In genomic region chr7:129671675-129672651, GRCm38 (mm10) we compare ENCODE assay signal across 25 mouse cellular contexts.
A peak's percentile ranks its signal among the peaks of the same experiment; 100 is the strongest.
DNase-seq lines count a peak whose midpoint lies in the region; ATAC-seq and TF ChIP-seq lines count a peak whose summit lies in the region.
"Had no signal": no experiment of that assay in that cellular context is flagged by ENCODE, and none has a peak within 500 bp of the region (broad histone marks: within the 10 kb centered on the region; RNA-seq: fewer than 3 reads in every experiment).

No protein-coding gene starts in this region.

- H3K4me1 ChIP-seq in embryonic facial prominence, embryonic 14.5 days (ENCODE audit: control insufficient read depth, insufficient read depth, low read length): no peaks in the 10 kb centered on the region
- H3K4me1 ChIP-seq in stomach, embryonic 14.5 days (ENCODE audit: control insufficient read depth, insufficient read depth, low read length): 0 out of 2 replicates have a peak, but pooled peaks cover 6% of the 10 kb centered on the region
- no peaks in the 10 kb centered on the region for H3K4me1 ChIP-seq in liver, postnatal 0 days (ENCODE audit: insufficient read depth)
- H3K4me1 ChIP-seq: limb, embryonic 15.5 days had no signal

- WGBS in embryonic facial prominence, embryonic 14.5 days: 74% methylated on average over 18 of the region's 18 CpGs
- 44% methylated on average over 18 of the region's 18 CpGs for WGBS in stomach, embryonic 14.5 days
- 70% methylated on average over 18 of the region's 18 CpGs for WGBS in liver, postnatal 0 days (ENCODE audit: insufficient replicate concordance)

- no peak overlapping the region for H3K9ac ChIP-seq in embryonic facial prominence, embryonic 14.5 days (ENCODE audit: low read depth, low read length)
- no peak overlapping the region for H3K9ac ChIP-seq in stomach, embryonic 14.5 days (replicated peaks; ENCODE audit: low read depth, low read length)
- no peak overlapping the region for H3K9ac ChIP-seq in liver, postnatal 0 days (replicated peaks)
- H3K9ac ChIP-seq: forebrain, embryonic 13.5 days; limb, embryonic 15.5 days; liver, embryonic 14.5 days had no signal

- no peak overlapping the region for H3K4me2 ChIP-seq in embryonic facial prominence, embryonic 14.5 days (ENCODE audit: low read depth, low read length)
- no peak overlapping the region for H3K4me2 ChIP-seq in stomach, embryonic 14.5 days (replicated peaks; ENCODE audit: low read depth, low read length)
- H3K4me2 ChIP-seq in liver, postnatal 0 days (ENCODE audit: low read depth, low read length): no peak overlapping the region
- H3K4me2 ChIP-seq: forebrain, embryonic 13.5 days; heart, embryonic 11.5 days; limb, embryonic 15.5 days had no signal

- no peak overlapping the region for H3K4me3 ChIP-seq in embryonic facial prominence, embryonic 14.5 days (ENCODE audit: low read depth, low read length)
- no peak overlapping the region for H3K4me3 ChIP-seq in stomach, embryonic 14.5 days (ENCODE audit: low read depth, low read length)
- H3K4me3 ChIP-seq in liver, postnatal 0 days (ENCODE audit: low read depth, low read length): no peak overlapping the region
- H3K4me3 ChIP-seq: erythroblast, embryonic 14.5 days; forebrain, embryonic 13.5 days; hindbrain, embryonic 10.5 days; limb, embryonic 15.5 days had no signal

- no peaks in the 10 kb centered on the region for H3K36me3 ChIP-seq in embryonic facial prominence, embryonic 14.5 days (ENCODE audit: control insufficient read depth, insufficient read depth, low read length)
- H3K36me3 ChIP-seq in stomach, embryonic 14.5 days (ENCODE audit: control insufficient read depth, insufficient read depth, low read length): no peaks in the 10 kb centered on the region
- H3K36me3 ChIP-seq in liver, postnatal 0 days (replicated peaks; ENCODE audit: insufficient read depth, low read length): no peaks in the 10 kb centered on the region
- H3K36me3 ChIP-seq: hindbrain, embryonic 10.5 days; limb, embryonic 15.5 days had no signal

- DNase-seq in embryonic facial prominence, embryonic 14.5 days (ENCODE audit: low spot score): peak; percentile 80
- peak; percentile 52 for DNase-seq in lung, postnatal 14 days
- DNase-seq in adipocyte (ENCODE audit: low spot score): no peak
- DNase-seq in urinary bladder, postnatal 36 days (ENCODE audit: low spot score in 2 of 2): no peak
- no peak for DNase-seq in liver, postnatal 0 days
- DNase-seq in layer of hippocampus, adult 11-12 months (ENCODE audit: low spot score): no peak
- DNase-seq: adrenal gland, adult 8-10 months; cerebellum, adult 8-10 months; cerebellum, postnatal 36 days; heart, postnatal 10 days; kidney, adult 9 months; kidney, postnatal 14 days; right cerebral cortex, adult 18-20 months; right cerebral cortex, postnatal 4 days; thymus, postnatal 14 days had no signal

- no peak for TF ChIP-seq EP300 in liver, postnatal 0 days (IDR thresholded peaks at IDR 0.05; ENCODE audit: low read depth)

- ATAC-seq in embryonic facial prominence, embryonic 14.5 days (ENCODE audit: low read depth): peak; percentile 89; the same call in 1 of the 2 replicates
- peak; percentile 62 for ATAC-seq in granulocyte monocyte progenitor cell, adult 5-6 weeks (replicated peaks; ENCODE audit: poor library complexity, severe bottlenecking)
- ATAC-seq in stomach, embryonic 14.5 days (ENCODE audit: insufficient number of reproducible peaks, insufficient read depth, low FRiP score, low read depth): peak; percentile 78
- ATAC-seq in liver, postnatal 0 days: no peak
- ATAC-seq: forebrain, embryonic 13.5 days; hindbrain, postnatal 0 days; intestine, embryonic 16.5 days had no signal

- no peak for TF ChIP-seq CTCF in liver, postnatal 0 days (IDR thresholded peaks at IDR 0.05; ENCODE audit: low read depth)

- no peaks in the 10 kb centered on the region for H3K27me3 ChIP-seq in embryonic facial prominence, embryonic 14.5 days (replicated peaks; ENCODE audit: control insufficient read depth, insufficient read depth, low read length)
- no peaks in the 10 kb centered on the region for H3K27me3 ChIP-seq in stomach, embryonic 14.5 days (ENCODE audit: control insufficient read depth, insufficient read depth, low read length)
- no peaks in the 10 kb centered on the region for H3K27me3 ChIP-seq in liver, postnatal 0 days (ENCODE audit: insufficient read depth, low read length)
- H3K27me3 ChIP-seq: limb, embryonic 15.5 days had no signal

- H3K9me3 ChIP-seq in embryonic facial prominence, embryonic 14.5 days (ENCODE audit: control insufficient read depth, low read length): no peaks in the 10 kb centered on the region
- H3K9me3 ChIP-seq in stomach, embryonic 14.5 days (ENCODE audit: control insufficient read depth, low read depth, low read length): no peaks in the 10 kb centered on the region
- no peaks in the 10 kb centered on the region for H3K9me3 ChIP-seq in liver, postnatal 0 days (ENCODE audit: low read length)
- H3K9me3 ChIP-seq: forebrain, embryonic 13.5 days; hindbrain, embryonic 10.5 days; limb, embryonic 15.5 days had no signal

- no peak overlapping the region for H3K27ac ChIP-seq in embryonic facial prominence, embryonic 14.5 days (replicated peaks; ENCODE audit: low read depth, low read length)
- H3K27ac ChIP-seq in stomach, embryonic 14.5 days (ENCODE audit: low read length): peak overlapping the region; percentile 66
- H3K27ac ChIP-seq in liver, postnatal 0 days (ENCODE audit: low read depth): no peak overlapping the region
- H3K27ac ChIP-seq: forebrain, embryonic 13.5 days; hindbrain, embryonic 10.5 days; hindbrain, postnatal 0 days; limb, embryonic 15.5 days; liver, embryonic 14.5 days had no signal

Comparison
In these comparisons a context has a peak if more than half of its experiments do, and no peak if none do; other contexts are left out.
1. DNase-seq: peak in embryonic facial prominence, embryonic 14.5 days (single experiment) and lung, postnatal 14 days (single experiment); none in adipocyte (single experiment), urinary bladder, postnatal 36 days (0 of 2), liver, postnatal 0 days (single experiment) and layer of hippocampus, adult 11-12 months (single experiment).